Mouse (Mus musculus): ENCODE data around the gene Neil1. TPM values are rescaled to one million over a fixed set of nuclear protein-coding genes. Genes with fewer than 3 reads are reported as not detected.

Neil1 gene
- polyA plus RNA-seq, 1 experiment from 2014 or later: 2.9 TPM

DNA sequence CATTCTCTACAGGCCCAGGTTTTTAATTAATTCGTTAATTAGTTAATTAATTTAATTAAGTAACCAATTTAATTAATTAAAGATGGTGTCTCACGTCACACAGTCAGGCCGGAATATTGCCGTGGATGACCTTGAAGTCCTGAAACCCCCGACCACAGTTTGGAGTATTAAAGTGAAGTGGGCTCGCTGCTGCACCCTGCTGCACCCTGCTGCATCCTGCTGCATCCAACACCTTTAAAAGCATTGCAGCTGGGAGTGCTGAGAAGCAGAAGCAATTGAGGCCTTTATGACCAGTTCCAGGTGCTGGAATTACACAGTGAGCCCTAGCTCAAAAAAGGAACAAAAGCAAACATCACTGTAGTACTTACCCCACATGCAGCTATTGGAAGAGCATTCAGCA is 4.2 kb upstream of the Neil1 start:
- no peak overlapping the region for H3K4me3 ChIP-seq (ENCODE audit: low read depth, low read length)
- ATAC-seq (no peak), DNase-seq (no peak)
- H3K27me3 ChIP-seq (ENCODE audit: insufficient read depth, low read length): no peaks in the 10 kb centered on the region
- peaks cover 8% of the 10 kb centered on the region; the same call in 1 of the 2 replicates for H3K36me3 ChIP-seq (replicated peaks; ENCODE audit: insufficient read depth, low read length)
- peaks cover 11% of the 10 kb centered on the region for H3K4me1 ChIP-seq (ENCODE audit: insufficient read depth)
- no peak overlapping the region for H3K4me2 ChIP-seq (ENCODE audit: low read depth, low read length)
- H3K27ac ChIP-seq (ENCODE audit: low read depth): no peak overlapping the region
- 54% methylated on average over 6 of the region's 6 CpGs for WGBS (ENCODE audit: insufficient replicate concordance)
- TF ChIP-seq CTCF (IDR thresholded peaks at IDR 0.05; ENCODE audit: low read depth) (no peak), EP300 (IDR thresholded peaks at IDR 0.05; ENCODE audit: low read depth) (no peak)
- H3K9me3 ChIP-seq (ENCODE audit: low read length): no peaks in the 10 kb centered on the region
- no peak overlapping the region for H3K9ac ChIP-seq (replicated peaks)

GRCm38 (mm10) chr9:57150192-57150591 is 2.1 kb upstream of the Neil1 start:
- ATAC-seq (no peak), DNase-seq (no peak)
- H3K27me3 ChIP-seq (ENCODE audit: insufficient read depth, low read length): no peaks in the 10 kb centered on the region
- peaks cover 10% of the 10 kb centered on the region for H3K4me1 ChIP-seq (ENCODE audit: insufficient read depth)
- H3K27ac ChIP-seq (ENCODE audit: low read depth): no peak overlapping the region
- 80% methylated on average over 5 of the region's 5 CpGs for WGBS (ENCODE audit: insufficient replicate concordance)
- H3K9ac ChIP-seq (replicated peaks): no peak overlapping the region
- H3K36me3 ChIP-seq (replicated peaks; ENCODE audit: insufficient read depth, low read length): peaks cover 3% of the 10 kb centered on the region; the same call in 1 of the 2 replicates
- no peak overlapping the region for H3K4me2 ChIP-seq (ENCODE audit: low read depth, low read length)
- H3K4me3 ChIP-seq (ENCODE audit: low read depth, low read length): no peak overlapping the region
- H3K9me3 ChIP-seq (ENCODE audit: low read length): no peaks in the 10 kb centered on the region
- TF ChIP-seq EP300 (IDR thresholded peaks at IDR 0.05; ENCODE audit: low read depth) (no peak), CTCF (IDR thresholded peaks at IDR 0.05; ENCODE audit: low read depth) (no peak)

- Histone ChIP-seq H3K4me2 (ENCODE audit: low read depth, low read length) (peak overlapping the region; percentile 85), H3K9ac (replicated peaks) (peak overlapping the region; percentile 67), H3K4me1 (ENCODE audit: insufficient read depth) (peaks cover 10% of the 10 kb centered on the region), H3K36me3 (replicated peaks; ENCODE audit: insufficient read depth, low read length) (no peaks in the 10 kb centered on the region; the same call in 1 of the 2 replicates), H3K27ac (ENCODE audit: low read depth) (peak overlapping the region; percentile 85), H3K27me3 (ENCODE audit: insufficient read depth, low read length) (no peaks in the 10 kb centered on the region), H3K9me3 (ENCODE audit: low read length) (no peaks in the 10 kb centered on the region), H3K4me3 (ENCODE audit: low read depth, low read length) (peak overlapping the region; percentile 51)
- TF ChIP-seq EP300 (IDR thresholded peaks at IDR 0.05; ENCODE audit: low read depth): no peak
- no peak for TF ChIP-seq CTCF (IDR thresholded peaks at IDR 0.05; ENCODE audit: low read depth)
- DNase-seq (no peak), ATAC-seq (no peak)
- WGBS (ENCODE audit: insufficient replicate concordance): 65% methylated on average over 6 of the region's 6 CpGs
Observed at GRCm38 (mm10) chr9:57149021-57149420, 916 bp upstream of the Neil1 start.

DNA sequence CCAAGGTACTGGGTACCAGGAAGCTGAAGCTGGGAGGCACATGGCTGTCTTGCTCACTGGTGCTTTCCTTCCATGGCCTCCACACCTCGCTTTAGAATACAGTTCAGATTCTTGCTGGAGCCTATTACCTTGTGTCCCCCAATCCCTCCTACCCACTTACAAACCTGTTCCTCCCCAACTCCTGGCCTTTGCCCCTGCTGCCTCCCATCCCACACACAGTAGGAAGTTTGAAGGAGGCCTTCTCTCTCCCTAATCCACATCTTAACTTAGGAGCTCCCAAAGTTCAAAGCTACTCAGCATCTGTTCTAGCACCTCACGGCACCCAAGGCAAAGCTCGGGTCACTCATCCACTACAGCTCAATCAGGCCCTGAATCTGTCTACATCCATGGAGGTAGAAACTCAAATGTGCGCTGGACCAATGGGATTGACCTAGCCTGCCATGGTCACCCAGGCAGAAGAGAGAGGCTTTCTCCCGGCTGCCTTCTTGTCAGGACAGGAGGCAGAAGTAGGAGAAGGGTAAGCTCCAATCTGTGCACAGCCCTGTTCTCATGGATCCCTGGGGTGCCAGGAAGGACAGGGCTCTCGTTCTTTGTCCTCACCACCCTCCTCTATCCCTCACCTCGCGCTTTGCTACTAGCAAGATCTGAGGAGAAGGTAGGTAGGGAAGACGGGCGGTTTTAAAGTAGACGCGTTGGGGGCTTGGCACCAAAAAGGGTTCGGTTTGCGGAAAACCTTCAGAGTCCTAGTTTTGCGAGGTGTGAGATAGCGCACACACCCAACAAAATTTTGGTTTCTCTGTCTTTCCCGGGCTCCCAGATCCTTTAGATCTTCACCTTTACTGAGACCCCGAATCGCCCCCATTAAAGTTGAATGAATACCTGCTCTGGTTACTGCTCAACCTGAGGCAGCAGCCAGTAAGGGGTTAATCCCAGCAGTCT is 631 bp downstream of the Neil1 start:
- Histone ChIP-seq H3K27ac (ENCODE audit: low read depth) (peak overlapping the region; percentile 85), H3K9me3 (ENCODE audit: low read length) (no peaks in the 10 kb centered on the region), H3K4me1 (ENCODE audit: insufficient read depth) (peaks cover 10% of the 10 kb centered on the region), H3K36me3 (replicated peaks; ENCODE audit: insufficient read depth, low read length) (peaks cover 3% of the 10 kb centered on the region; the same call in 1 of the 2 replicates), H3K4me3 (ENCODE audit: low read depth, low read length) (peak overlapping the region; percentile 51), H3K27me3 (ENCODE audit: insufficient read depth, low read length) (no peaks in the 10 kb centered on the region), H3K9ac (replicated peaks) (peak overlapping the region; percentile 67), H3K4me2 (ENCODE audit: low read depth, low read length) (peak overlapping the region; percentile 85)
- whole genome bisulfite sequencing (ENCODE audit: insufficient replicate concordance): 11% methylated on average over 19 of the region's 19 CpGs
- ATAC-seq (peak; percentile 8; the same call in 1 of the 2 replicates), DNase-seq (no peak)
- TF ChIP-seq CTCF (IDR thresholded peaks at IDR 0.05; ENCODE audit: low read depth) (no peak), EP300 (IDR thresholded peaks at IDR 0.05; ENCODE audit: low read depth) (no peak)

DNA sequence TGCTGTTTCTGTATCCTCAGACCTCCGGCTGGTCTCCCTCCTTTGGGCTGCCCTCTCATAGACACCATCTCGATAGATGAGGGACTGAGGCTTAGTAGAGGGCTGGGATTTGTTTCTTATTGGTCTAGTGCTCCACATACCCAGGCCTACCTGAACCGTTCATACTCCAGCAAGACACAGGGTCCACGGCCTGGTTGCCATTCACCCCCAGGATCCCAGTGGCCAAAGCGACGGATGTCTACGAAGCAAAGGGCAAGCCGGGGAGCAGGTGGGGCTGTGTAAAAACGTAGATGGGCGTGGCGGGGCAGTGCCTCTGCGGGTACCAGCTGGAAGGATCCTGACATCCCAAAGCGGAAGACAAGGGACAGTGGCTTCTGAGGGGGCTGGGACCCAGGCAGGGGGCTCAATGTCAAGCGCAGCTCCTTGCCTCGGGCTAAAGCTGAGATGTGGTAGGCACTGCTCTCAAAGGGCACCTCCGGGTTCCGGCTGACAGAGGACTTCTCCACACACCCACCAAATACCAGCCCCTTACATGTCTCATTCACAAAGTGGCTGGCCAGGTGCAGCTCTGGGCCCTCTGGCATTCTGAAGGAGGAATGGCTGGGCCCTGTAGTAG is 1.5 kb downstream of the Neil1 start:
- H3K4me2 ChIP-seq (ENCODE audit: low read depth, low read length): peak overlapping the region; percentile 85; the same call in 1 of the 2 replicates
- peaks cover 10% of the 10 kb centered on the region for H3K4me1 ChIP-seq (ENCODE audit: insufficient read depth)
- ATAC-seq (no peak), DNase-seq (no peak)
- H3K9me3 ChIP-seq (ENCODE audit: low read length): no peaks in the 10 kb centered on the region
- no peak overlapping the region for H3K4me3 ChIP-seq (ENCODE audit: low read depth, low read length)
- H3K36me3 ChIP-seq (replicated peaks; ENCODE audit: insufficient read depth, low read length): peaks cover 3% of the 10 kb centered on the region; the same call in 1 of the 2 replicates
- no peak overlapping the region for H3K27ac ChIP-seq (ENCODE audit: low read depth)
- peak overlapping the region; percentile 67; the same call in 1 of the 2 replicates for H3K9ac ChIP-seq (replicated peaks)
- H3K27me3 ChIP-seq (ENCODE audit: insufficient read depth, low read length): no peaks in the 10 kb centered on the region
- TF ChIP-seq EP300 (IDR thresholded peaks at IDR 0.05; ENCODE audit: low read depth) (no peak), CTCF (IDR thresholded peaks at IDR 0.05; ENCODE audit: low read depth) (no peak)
- 83% methylated on average over 17 of the region's 17 CpGs for WGBS (ENCODE audit: insufficient replicate concordance)

- no peak for ATAC-seq
Observed at GRCm38 (mm10) chr9:57144830-57145229, 3.3 kb downstream of the Neil1 start.

More at GRCm38 (mm10) chr9:57144830-57145229, 3.3 kb downstream of the Neil1 start:
- Histone ChIP-seq H3K9me3 (ENCODE audit: low read length) (no peaks in the 10 kb centered on the region), H3K27ac (ENCODE audit: low read depth) (no peak overlapping the region), H3K4me3 (ENCODE audit: low read depth, low read length) (no peak overlapping the region), H3K4me1 (ENCODE audit: insufficient read depth) (peaks cover 10% of the 10 kb centered on the region), H3K9ac (replicated peaks) (no peak overlapping the region), H3K36me3 (replicated peaks; ENCODE audit: insufficient read depth, low read length) (peaks cover 12% of the 10 kb centered on the region), H3K4me2 (ENCODE audit: low read depth, low read length) (no peak overlapping the region), H3K27me3 (ENCODE audit: insufficient read depth, low read length) (no peaks in the 10 kb centered on the region)
- DNase-seq: no peak
- TF ChIP-seq CTCF (IDR thresholded peaks at IDR 0.05; ENCODE audit: low read depth) (no peak), EP300 (IDR thresholded peaks at IDR 0.05; ENCODE audit: low read depth) (no peak)
- WGBS (ENCODE audit: insufficient replicate concordance): 85% methylated on average over 8 of the region's 8 CpGs
